Mouse (Mus musculus) retina, adult 2 months (tissue): Measurements from ENCODE around the gene Defb22.
A peak's percentile ranks its signal among the peaks of the same experiment; 100 is the strongest.

Experiments
- DNase-seq: peaks from one replicate; pipeline ENCODE4 v3.0.0-alpha.2; 2012; ENCODE audit warnings: low read depth, low spot score

Defb22 gene

DNA sequence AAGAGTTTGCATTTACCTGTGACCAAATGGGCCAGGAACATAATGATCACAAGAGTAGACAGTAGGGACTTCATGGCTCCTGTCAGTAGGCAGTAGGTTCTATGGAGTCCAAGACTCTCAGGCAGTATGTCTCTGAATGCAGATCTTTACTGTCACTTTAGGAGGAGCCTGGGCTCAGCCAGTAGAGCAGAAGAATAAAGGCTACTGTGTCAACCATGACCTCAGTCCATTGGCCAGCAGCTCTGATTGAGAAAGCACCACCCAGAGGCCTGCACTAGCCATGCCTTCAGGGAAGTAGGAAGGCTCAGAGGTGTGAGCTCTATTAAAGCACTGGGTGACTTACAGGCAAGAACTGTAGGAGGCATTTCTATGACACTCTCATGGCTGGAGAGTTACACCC is at the start of gene Defb22:
Defb22 (minus strand) TSS at position 101 of the 400 bp plus-strand sequence.
- no peak for DNase-seq

DNA sequence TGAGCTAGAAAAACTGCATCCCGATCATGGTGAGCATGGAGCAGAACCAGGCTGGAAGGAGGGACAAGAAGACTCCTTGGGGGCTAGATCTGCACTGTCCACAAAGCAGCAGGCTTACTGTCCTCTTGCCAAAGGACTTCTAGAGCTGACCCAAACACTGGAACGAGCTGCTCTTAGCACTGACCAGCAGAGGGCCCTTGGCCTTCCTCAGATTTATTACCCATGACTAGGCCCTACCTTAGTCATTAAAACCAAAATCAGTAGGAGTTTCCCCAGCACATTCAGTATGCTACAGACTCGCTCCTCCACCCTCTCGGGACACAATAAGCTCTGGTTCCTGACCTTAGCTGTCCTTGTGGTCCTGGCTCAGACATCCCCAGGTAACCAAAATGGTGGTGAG is 28.0 kb upstream of the Defb22 start, which contains the start of gene Defb28:
Defb28 (plus strand) TSS at position 275 of the 400 bp plus-strand sequence.
- DNase-seq: no peak

DNA sequence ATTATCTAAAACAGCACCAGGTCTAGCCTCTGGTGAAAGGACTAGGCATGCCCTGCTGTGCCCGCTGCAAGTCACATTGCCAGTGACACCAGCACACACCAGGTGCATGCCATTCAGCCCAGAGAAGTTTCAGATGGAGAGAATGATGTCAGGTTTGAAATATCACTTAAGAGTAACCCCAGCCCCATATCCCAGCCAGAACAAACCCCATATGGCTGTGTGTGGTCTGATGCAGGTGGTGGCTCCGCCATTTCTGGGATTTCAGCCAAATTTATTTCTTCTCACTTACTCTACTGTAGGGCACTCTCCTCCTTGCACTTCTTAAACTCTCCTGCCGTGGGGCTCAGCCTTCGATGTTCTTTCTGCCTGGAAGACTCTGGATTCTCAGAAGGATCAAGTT is 26.1 kb upstream of the Defb22 start:
- no peak for DNase-seq

DNA sequence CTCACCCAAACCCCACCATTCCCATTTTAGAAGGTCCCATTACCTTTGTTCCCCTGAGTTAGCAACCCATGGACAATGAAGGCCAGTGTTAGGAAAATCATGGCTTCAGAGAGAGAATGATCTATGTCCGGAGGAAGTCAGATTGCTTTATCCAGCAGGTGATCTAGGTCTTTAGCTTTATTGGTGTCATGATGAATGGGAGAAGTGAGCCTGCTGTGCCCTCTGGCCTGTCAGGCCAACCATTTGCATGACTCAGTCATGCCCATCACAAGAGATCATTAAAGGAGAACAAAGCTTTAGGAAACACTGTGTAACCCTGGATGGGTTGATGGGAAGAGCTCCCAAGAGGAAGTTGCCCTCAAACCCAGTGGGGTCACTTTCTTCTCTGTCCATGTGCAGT is 21.7 kb upstream of the Defb22 start, which contains the start of gene Defb26:
Defb26 (minus strand) TSS at position 101 of the 400 bp plus-strand sequence.
- no peak for DNase-seq

DNA sequence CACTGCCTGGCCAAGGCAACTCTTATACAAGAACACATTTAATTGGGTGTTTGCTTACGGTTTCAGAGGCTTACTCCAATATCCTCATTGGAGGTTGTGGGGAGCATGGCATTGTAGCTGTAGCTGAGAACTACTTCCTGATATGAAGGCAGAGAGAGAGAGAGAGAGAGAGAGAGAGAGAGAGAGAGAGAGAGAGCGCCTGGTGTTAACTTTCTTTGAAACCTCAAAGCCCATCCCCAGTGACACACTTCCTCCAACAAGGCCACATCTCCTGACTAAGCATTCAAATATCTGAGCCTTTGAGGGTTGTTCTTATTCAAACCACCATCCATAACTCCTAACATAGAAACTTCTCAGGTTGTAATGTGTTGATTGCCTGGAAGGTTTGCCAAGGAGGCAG is 14.0 kb upstream of the Defb22 start:
- no peak for DNase-seq

DNA sequence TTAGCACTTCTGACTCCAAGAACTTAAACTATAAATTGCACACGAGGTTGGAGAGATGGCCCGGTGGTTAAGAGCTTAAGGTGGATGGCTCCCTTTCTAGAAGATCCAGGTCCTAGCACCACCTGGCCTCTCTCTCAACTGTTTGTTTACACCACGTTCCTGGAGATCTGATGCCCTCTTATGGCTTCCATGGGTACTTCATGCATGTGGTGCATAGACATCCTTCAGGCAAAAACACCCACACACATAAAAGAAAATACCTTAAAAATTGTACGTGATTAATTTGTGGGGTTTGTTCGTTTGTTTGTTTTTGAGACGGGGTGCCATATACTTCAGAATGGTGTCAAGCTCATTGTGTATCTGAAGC is 10.9 kb upstream of the Defb22 start:
- no peak for DNase-seq

DNA sequence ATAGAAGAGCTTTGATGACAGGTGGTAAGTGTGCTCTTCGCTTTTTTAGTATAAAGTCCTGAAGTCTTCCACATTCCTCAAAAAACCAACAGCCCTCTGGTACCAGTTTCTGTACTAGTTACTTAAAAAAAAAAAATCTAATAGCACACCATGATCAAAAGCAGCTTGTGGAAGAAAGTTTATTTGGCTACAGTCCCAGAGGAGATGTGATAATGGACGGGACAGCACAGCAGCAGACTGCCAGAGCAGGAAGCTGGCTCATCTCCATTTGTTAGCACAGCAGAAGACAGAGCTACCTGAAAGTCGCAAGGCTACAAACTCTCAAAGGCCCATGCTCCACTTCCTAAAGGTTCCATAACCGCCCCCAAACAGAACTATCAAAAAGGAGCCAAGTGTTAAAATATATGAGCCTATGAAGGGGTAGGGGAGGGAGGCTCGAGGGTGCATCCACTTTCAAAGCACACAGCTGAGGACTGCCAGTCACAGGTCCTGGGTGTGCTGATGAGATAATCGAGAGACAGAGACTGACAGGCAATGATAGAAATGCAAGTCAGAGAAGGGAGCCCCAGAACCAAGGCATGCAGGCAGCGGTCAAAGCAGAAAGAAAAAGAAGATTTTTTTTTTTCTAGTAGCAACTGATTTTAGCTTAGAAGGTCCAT is 10.4 kb upstream of the Defb22 start:
- no peak for DNase-seq

DNA sequence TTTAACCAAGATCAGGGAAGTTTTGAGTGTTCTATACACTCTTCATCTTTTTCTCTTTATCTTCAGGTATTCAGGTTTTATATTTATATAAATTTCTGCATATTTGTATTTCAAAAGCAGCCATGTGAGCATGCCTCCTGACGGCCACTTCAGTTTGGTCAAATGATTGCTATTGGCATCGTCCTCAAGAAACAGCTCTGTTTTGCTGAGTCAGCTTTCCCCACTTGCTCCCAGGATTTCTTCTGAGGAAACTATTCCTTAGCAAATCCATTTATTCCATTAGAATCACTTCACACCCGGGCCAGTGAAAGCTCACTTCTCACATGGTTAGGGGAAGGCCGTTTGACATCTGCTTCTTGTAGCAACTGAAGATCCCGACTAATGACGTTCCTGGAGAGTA is 8.1 kb upstream of the Defb22 start:
- DNase-seq: no peak

DNA sequence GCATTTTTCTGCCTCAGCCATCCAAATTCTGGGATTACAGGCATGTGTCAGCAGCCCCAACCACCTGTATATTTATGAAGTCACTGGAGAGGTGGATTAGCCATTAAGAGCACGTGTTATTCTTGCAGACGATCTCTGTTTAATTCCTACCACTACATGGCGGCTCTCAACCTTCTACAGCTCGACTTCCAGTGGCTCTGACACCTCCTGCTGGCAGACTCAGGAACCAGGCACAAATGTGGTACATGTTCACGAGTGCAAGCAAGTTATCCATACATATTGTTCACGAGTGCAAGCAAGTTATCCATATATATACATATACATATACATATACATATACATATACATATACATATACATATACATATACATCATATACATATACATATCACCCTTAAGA is 3.2 kb upstream of the Defb22 start:
- no peak for DNase-seq

DNA sequence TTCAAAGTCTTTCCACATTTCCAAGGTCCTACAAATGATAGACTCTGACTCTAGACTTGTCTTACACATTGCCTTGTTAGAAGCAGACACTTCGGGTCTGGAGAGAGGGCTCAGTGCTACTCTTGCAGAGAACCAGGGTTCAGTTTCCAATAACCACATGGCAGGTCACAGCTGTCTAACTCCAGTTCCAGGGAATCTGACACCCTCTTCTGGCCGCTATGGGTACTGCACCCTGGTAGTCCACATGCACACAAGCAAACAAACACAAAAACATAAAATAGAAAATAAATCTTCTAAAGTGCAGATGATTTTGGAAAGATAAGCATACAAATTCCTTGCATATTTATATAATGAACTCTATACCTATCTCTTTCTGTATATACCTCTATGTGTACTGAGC is 2.9 kb downstream of the Defb22 start:
- DNase-seq: no peak

DNA sequence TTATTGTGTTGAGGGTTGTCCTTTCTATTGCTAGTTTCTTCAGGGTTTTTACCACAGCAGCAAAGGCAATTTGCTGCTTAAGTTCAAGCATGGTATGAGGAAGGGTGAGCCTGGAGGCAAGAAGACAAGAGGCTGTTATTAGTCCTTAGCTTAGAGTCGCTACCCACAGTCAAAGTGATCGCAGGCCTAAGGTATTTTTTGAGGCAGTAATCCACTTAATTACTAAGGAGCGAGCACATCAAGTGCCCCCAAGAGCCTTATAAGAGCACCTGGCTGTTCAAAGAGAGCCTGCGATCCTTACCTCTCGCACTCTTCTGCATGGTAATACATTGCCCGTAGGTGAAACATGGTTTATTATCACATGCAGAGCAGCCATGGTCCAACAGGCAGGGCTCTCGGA is 8.2 kb downstream of the Defb22 start:
- no peak for DNase-seq

DNA sequence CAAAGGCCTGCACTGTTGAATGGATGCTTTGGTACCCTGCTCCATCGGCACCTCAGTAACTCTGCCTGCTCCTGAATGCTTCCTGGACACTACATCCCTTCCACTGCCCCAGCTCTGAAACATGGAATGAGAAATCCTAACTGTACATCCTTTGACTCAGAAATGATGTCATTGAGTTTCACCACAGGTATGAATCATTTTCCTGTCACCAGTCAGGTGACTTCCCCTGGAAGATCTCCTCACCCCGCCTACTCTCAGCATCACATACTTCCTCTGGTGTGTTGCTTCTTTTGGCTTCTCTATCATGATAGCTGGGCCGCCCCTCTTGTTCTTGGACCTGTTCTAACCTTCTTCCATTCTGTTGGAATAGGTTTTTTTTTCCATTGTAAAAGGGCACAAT is 9.1 kb downstream of the Defb22 start:
- no peak for DNase-seq

DNA sequence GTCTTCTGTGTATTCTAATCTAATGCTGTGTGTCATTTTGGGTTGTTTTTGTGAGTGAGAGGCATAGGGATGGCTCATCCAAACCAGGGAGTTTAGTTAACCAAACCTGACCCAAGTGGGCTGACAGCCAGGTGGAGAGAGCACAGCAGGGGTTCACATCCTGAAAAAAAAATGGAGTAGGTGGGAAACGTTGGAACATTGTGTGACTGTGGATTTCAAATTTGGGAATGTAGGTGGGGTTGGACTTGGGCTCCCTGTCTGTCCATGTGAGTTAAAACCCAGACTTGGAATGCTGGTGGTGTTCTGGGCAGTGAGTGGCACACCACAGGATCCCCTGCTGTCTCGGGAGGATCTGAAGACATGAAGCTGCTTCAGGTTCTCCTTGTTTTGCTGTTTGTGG is 13.2 kb downstream of the Defb22 start, which contains the start of gene Defb20:
Defb20 (plus strand) TSS at position 301 of the 400 bp plus-strand sequence.
- no peak for DNase-seq

DNA sequence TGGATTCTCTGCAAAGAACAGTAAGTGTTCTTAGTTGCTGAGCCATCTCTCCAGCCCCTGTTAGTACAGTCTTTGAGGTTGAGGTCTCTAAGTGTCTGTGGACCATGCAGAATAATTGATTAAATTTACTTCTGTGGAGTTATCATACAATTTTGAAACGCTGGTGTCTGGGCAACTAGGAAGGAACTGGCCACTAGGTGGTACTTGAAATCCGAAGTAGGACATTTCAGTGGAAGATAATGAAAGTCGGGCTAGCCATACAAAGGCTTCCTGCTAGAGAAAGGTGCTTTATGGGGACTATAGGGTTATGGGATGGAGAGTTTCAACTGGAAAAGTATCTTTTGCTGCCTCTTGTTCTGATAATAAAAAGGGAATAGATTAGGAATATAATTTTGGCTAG is 17.5 kb downstream of the Defb22 start:
- no peak for DNase-seq

DNA sequence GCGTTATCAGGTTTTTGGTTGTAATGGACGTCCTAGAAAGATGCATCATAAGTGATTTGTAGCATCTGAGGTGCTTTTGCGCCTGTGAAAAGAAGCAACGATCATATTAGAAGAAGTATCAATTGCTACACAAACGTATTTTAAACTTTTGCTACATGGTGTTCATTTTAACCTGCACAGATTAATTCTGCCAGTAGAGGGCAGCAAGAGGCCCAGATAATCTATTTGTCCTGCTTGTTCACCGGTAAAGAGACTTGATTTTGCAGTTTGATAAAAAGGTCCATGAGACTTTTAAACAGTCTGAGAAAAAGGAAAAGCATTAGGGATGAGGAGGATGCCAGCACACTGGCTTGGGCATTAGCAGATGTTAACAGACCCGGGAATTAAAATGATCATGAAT is 19.0 kb downstream of the Defb22 start:
- peak; percentile 18 for DNase-seq

DNA sequence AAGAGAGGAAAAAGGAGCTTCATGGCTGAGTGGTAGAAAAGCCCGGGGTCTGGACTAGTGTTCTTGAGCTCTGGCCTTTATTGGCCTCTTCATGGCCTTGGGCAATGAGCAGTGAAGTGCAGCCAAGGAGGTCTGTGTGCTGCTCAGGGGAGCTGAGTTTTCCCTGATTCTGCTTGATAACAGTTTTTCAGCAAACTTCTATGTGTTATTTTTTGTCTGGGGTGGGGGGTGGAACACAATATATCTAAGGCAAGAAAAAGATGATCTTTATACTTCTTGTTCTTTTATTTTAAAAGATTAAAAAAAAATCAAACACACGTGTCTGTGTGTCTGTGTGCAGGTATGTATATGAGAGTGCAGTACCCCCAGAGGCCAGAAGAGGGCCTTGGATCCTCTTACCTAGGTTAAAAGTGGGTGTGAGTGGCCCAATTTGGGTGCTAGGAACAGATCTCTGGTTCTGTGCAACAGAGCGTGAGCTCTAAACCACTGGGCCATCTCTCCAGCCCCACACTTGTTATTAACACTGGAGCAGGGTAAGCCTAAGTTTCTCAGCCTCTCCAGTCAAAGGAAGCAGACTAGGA is 25.3 kb downstream of the Defb22 start, which contains the start of gene Defb23:
Defb23 (minus strand) TSS at position 51 of the 581 bp plus-strand sequence.
- DNase-seq: no peak

DNA sequence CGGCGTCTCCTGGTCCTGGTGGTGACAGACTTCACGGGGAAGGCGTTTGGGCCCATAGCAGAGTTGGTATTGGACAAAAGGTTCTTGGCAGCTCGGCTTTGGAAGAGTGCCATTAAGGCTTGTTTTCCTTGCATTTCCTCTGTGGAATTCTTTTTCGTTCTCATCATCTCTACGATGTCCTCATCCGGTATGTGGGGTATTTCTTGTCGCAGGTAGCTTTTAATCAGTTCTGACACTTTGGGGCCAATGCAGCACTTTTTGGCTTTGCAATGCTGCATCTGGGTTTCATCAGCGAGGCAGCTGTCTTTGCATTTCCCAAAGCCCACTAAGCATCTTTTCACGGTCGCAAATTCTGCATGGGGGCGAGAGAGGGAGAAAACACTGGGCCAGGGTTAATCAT is 30.7 kb downstream of the Defb22 start:
- no peak for DNase-seq

DNA sequence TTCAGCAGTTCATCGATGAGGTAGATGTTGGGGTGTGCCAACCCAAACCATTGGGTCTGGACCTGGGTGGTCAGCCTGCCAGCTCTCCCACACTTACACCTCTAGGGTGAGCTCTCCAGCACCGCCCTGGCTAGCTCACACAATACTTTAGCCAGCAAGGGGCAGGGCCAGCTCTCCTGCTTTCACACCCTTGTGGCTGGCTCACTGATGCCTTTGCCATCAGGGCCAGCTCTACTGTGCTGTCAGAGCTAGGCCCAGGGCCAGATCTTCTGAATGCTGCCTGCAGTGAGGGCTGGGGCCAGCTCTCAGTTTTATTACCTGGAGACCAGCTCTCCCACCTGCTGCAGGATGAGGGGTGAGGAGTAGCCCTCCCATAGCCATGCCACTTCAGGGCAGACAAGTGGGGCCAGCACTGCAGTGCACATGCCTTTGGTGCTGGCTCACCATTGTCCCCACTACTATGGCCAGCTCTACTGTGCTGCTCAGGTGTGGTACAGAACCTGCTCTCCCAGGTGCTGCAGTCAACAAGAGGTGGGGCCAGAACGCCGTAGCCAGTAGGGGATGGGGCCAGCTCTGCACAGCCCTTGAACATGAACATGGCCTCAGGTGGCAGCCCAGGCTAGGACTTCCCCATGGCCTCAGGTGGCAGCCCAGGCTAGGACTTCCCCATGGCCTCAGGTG is 37.7 kb downstream of the Defb22 start:
- no peak for DNase-seq

DNA sequence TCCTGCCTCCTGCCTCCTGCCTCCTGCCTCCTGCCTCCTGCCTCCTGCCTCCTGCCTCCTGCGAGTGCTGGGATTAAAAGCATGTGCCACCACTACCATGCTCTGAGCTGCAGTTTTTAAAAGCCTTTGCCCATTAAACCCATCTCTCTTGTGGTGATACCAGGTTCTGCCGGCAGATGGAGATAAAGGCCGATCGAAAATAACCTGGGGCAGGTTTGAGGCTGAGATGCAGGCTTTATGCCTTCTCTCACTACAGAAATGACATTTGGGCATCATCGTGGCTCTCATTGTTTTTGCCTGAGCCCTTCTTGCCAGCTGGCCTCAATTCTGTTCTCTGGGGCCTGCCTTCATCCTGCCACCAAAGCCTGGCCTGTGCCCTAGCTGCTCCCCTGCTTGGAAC is 39.7 kb downstream of the Defb22 start:
- peak; percentile 50 for DNase-seq

DNA sequence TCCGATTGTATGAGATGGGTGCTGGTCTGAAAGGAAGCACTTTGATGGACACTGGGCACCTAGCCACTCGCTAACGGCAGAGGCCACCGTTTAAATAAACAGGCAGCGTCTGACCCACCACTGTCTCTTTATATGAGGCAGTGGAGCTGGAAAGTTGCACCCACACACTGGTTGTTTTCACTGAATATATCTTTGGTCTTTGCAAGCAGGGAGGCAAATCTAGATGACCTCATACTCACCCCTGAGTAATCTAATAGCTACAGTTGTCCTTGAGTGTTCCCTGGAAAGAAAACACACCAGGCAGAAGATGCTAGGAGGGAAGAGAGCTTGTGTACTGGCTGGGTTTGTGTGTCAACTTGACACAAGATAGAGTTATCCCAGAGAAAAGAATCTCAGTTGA is 42.5 kb downstream of the Defb22 start:
- DNase-seq: no peak

DNA sequence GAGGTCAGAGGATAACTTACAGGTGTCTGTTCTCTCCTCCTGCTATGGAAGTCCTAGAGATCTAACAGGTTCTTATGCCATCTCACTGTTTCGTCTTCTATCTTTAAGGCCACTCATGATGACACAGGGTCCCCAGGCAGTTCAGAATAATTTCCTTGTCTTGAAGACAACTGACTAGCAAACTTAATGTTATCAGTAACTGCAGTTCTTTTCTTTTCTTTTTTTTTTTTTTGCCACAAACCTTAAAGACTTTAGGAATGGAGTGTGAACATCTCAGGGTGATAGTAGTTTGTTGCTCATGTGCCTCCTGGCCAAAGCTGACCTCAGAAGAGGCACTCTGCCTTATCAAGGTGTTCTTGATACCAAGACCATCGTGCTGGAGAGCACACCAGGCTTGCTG is 43.3 kb downstream of the Defb22 start:
- DNase-seq: no peak

DNA sequence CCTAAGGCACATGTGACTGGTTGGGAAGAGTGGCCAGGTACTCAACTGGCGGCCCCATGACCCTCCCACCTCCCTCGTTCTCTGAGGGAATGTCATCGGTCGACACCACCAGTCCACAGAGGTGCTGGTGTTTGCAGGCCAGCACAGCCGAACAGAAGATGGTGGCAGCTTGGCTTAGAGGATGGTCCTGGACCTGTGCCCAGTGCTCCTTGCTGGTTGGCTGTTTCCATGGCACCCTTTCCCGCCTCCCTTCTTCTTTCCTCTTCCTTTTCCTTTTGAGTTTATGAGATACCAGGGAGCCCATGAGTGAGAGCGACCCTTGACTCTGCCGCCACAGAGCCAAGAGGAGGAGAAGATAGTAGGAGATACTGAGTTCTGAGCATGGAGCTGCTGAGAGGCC is 46.7 kb downstream of the Defb22 start:
- no peak for DNase-seq

DNA sequence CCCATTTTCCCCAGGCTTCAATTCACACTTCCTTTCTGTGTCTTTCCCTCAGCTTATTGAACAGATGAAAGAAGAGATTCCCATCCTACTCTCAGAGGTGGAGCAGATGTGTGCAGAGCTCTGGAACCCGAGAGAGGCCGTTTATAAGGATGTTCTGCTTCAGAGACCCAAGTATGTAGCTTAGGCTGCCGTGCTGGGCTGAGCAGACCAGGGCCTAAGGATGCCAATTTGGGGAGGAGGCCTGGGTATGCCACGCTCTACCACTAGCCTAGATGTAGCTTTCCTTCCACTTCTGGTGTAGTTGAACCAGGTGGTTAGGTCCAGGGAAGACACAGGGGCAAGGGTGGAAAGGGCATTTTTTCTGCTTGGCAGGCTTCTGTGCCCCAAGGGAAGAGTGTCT is 47.6 kb downstream of the Defb22 start:
- DNase-seq: no peak
